Mouse (Mus musculus) spleen, adult 2 months (tissue): ENCODE measurements around the gene Cherp. TPM values are rescaled to one million over a fixed set of nuclear protein-coding genes. Genes with fewer than 3 reads are reported as not detected.

Experiments
- DNase-seq, 2 experiments: peaks; one replicate each; pipeline versions ENCODE4 v3.0.0 to v3.0.0-alpha.2; 2012 to 2021; ENCODE audit warnings: low spot score in 2 of 2, low read depth in 1 of 2
- H3K27ac ChIP-seq: fragments of 200-500 bp; 2 replicates; pipeline ENCODE4 v1.5.1; 2012; ENCODE audit warnings: low read length, inconsistent platforms; ENCODE audit not compliant: insufficient read depth
- H3K27me3 ChIP-seq: fragments of 200-500 bp; 2 replicates; pipeline ENCODE4 v1.6.1; 2012; ENCODE audit warnings: mild to moderate bottlenecking, moderate library complexity, low read length, inconsistent platforms; ENCODE audit not compliant: control insufficient read depth, insufficient read depth
- H3K36me3 ChIP-seq: fragments of 200-500 bp; 2 replicates; pipeline ENCODE4 v1.6.1; 2012; ENCODE audit warnings: mild to moderate bottlenecking, low read length, inconsistent platforms; ENCODE audit not compliant: control insufficient read depth, insufficient read depth
- H3K4me1 ChIP-seq: fragments of 200-500 bp; 2 replicates; pipeline ENCODE4 v1.6.1; 2011; ENCODE audit warnings: inconsistent platforms; ENCODE audit not compliant: control insufficient read depth, insufficient read depth, insufficient read length
- H3K4me3 ChIP-seq: fragments of 200-500 bp; 2 replicates; pipeline ENCODE4 v1.5.1; 2011; ENCODE audit warnings: mild to moderate bottlenecking, inconsistent platforms; ENCODE audit not compliant: insufficient read depth, insufficient read length; ENCODE audit errors: extremely low read depth
- CTCF ChIP-seq: fragments of 200-500 bp; IDR thresholded peaks from 2 replicates; pipeline ENCODE4 v1.5.1; 2011; ENCODE audit warnings: mild to moderate bottlenecking, inconsistent platforms; ENCODE audit not compliant: insufficient read depth, insufficient read length, insufficient replicate concordance; ENCODE audit errors: extremely low read depth
- POLR2A ChIP-seq: fragments of 200-500 bp; IDR thresholded peaks from 2 replicates; pipeline ENCODE4 v1.6.1; 2011; ENCODE audit warnings: low read depth, low read length, inconsistent platforms
- WGBS: fragments of 180-500 bp; shearing (Covaris S2); methylation state at CpG from one replicate; pipeline ENCODE4 v1.1.7; 2018; 5-methylcytosine and 5-hydroxymethylcytosine counted together
- polyA plus RNA-seq: library from polyadenylated mRNA; depleted of rRNA; stranded (reverse); fragments of >200 nt; gene quantifications from 2 replicates; pipeline ENCODE4 v1.2.3, GENCODE M21; 2012; rRNA removed

The Cherp gene
- polyA plus RNA-seq, 1 experiment, result 63.6 TPM

GRCm38 (mm10) chr8:72418073-72418472 is 57.0 kb downstream of the Cherp start:
- TF ChIP-seq POLR2A, result no peak
- no peak for TF ChIP-seq CTCF
- Histone ChIP-seq H3K27ac (no peak overlapping the region), H3K36me3 (no peaks in the 10 kb centered on the region), H3K27me3 (no peaks in the 10 kb centered on the region), H3K4me1 (peaks cover 2% of the 10 kb centered on the region; the same call in 1 of the 2 replicates), H3K4me3 (no peak overlapping the region)
- WGBS, result 78% methylated on average over 4 of the region's 4 CpGs
- no peak for DNase-seq

- Histone ChIP-seq H3K27ac (no peak overlapping the region), H3K36me3 (no peaks in the 10 kb centered on the region), H3K27me3 (no peaks in the 10 kb centered on the region), H3K4me3 (no peak overlapping the region), H3K4me1 (0 out of 2 replicates have a peak, but pooled peaks cover 2% of the 10 kb centered on the region)
- TF ChIP-seq CTCF (no peak), POLR2A (no peak)
- no peak for DNase-seq
- WGBS, result 88% methylated on average over 2 of the region's 2 CpGs
Observed at GRCm38 (mm10) chr8:72415252-72415651, 59.8 kb downstream of the Cherp start.

GRCm38 (mm10) chr8:72413839-72414238 is 61.2 kb downstream of the Cherp start:
- WGBS, result 80% methylated on average over 7 of the region's 7 CpGs
- Histone ChIP-seq H3K27ac (no peak overlapping the region), H3K27me3 (no peaks in the 10 kb centered on the region), H3K4me3 (no peak overlapping the region), H3K36me3 (no peaks in the 10 kb centered on the region), H3K4me1 (peaks cover 5% of the 10 kb centered on the region; the same call in 1 of the 2 replicates)
- no peak for TF ChIP-seq CTCF
- TF ChIP-seq POLR2A, result no peak
- no peak for DNase-seq

Other genes starting within 250 kb of the Cherp start
- 97.4 and 105 TPM in 2 replicates for gene Ap1m1, start 235.2 kb downstream of the Cherp start, polyA plus RNA-seq
- 1.4 and 1.7 TPM in 2 replicates for gene Gm10282, start 170.0 kb downstream of the Cherp start, polyA plus RNA-seq
- 219 and 378 TPM in 2 replicates for gene Klf2, start 156.2 kb downstream of the Cherp start, polyA plus RNA-seq
- gene Eps15l1, start 53.8 kb downstream of the Cherp start, polyA plus RNA-seq, result 36.9 and 37.1 TPM in 2 replicates
- gene Calr3, start 31.4 kb downstream of the Cherp start, polyA plus RNA-seq, result 0.11 TPM in 1 of 2 replicates, not detected in the other
- gene 1700030K09Rik, start 31.3 kb downstream of the Cherp start, polyA plus RNA-seq, result 10.9 and 11.1 TPM in 2 replicates
- 55.2 and 71.0 TPM in 2 replicates for gene Slc35e1, start 17.4 kb upstream of the Cherp start, polyA plus RNA-seq
- 11.2 and 16.7 TPM in 2 replicates for gene Med26, start 73.0 kb upstream of the Cherp start, polyA plus RNA-seq
- gene Smim7, start 95.9 kb upstream of the Cherp start, polyA plus RNA-seq, result 28.1 and 31.1 TPM in 2 replicates
- 5.6 and 5.9 TPM in 2 replicates for gene Tmem38a, start 96.8 kb upstream of the Cherp start, polyA plus RNA-seq
- 0.11 and 0.15 TPM in 2 replicates for gene Nwd1, start 171.5 kb upstream of the Cherp start, polyA plus RNA-seq
- 103 and 111 TPM in 2 replicates for gene Sin3b, start 248.1 kb upstream of the Cherp start, polyA plus RNA-seq